Mouse (Mus musculus): ENCODE measurements around the gene Soga3. TPM values are rescaled to one million over a fixed set of nuclear protein-coding genes. Genes with fewer than 3 reads are reported as not detected.

Soga3 gene
- polyA plus RNA-seq, 1 experiment from 2014 or later: 72.7 TPM

DNA sequence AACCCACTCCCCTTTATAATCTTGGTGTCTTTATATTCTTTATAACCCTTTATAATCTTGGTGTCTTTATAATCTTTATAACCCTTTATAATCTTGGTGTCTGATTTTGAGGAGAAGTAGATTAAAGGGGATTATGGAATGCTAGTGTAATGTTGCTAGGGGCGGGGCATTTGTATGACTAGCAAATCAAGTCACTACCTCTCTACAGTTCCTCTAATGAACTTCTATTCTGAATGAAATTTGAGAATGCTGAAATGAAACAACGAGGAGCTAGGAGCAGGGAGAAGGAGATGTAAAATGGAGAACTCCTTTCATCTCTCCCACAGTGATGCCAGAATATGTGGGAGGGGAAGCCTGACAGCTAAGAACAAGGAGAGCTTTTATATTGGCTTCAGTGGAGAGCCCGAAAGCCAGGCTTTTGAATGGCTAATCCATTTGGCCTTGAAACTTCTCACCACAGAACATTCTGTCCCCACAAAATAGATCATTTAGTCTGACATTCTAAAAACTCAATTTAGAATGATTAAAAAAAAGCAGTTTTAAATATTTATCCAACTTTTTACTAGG, 70.0 kb downstream of the Soga3 start:
- Histone ChIP-seq H3K4me3 (no peak overlapping the region), H3K9ac (replicated peaks) (no peak overlapping the region), H3K4me1 (peaks cover 28% of the 10 kb centered on the region), H3K9me3 (no peaks in the 10 kb centered on the region), H3K36me3 (no peaks in the 10 kb centered on the region; the same call in 1 of the 2 replicates), H3K4me2 (replicated peaks) (no peak overlapping the region), H3K27me3 (no peaks in the 10 kb centered on the region), H3K27ac (replicated peaks) (no peak overlapping the region)
- 33% methylated on average over 3 of the region's 3 CpGs for WGBS
- peak; percentile 47 for ATAC-seq (ENCODE audit: low FRiP score, low read depth)

DNA sequence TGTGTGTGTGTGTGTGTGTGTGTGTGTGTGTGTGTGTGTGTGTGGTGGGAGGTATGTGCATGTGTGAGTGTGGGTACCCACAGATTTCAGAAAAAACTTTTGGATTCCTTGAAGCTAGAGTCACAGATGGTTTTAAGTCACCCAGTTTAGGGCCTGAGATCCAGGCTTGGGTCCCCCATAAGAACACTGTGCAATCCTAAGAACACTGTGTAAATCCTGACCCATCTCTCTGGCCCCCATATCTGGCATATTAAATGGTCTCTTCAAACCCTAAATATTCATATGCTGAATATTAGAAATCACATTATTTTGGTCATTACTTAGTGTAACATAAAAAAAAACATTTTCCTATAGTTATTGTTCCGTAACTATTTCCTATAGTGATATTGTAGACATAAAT, 73.3 kb downstream of the Soga3 start:
- peaks cover 15% of the 10 kb centered on the region for H3K4me1 ChIP-seq
- no peak overlapping the region for H3K27ac ChIP-seq (replicated peaks)
- H3K9ac ChIP-seq (replicated peaks): no peak overlapping the region
- H3K4me3 ChIP-seq: no peak overlapping the region
- WGBS: 92% methylated on average over 1 of the region's 1 CpGs
- no peaks in the 10 kb centered on the region for H3K27me3 ChIP-seq
- H3K9me3 ChIP-seq: no peaks in the 10 kb centered on the region
- H3K36me3 ChIP-seq: peaks cover 5% of the 10 kb centered on the region
- ATAC-seq (ENCODE audit: low FRiP score, low read depth): 0 out of 2 replicates have a peak, but pooled peaks have one; percentile 25
- H3K4me2 ChIP-seq (replicated peaks): no peak overlapping the region

DNA sequence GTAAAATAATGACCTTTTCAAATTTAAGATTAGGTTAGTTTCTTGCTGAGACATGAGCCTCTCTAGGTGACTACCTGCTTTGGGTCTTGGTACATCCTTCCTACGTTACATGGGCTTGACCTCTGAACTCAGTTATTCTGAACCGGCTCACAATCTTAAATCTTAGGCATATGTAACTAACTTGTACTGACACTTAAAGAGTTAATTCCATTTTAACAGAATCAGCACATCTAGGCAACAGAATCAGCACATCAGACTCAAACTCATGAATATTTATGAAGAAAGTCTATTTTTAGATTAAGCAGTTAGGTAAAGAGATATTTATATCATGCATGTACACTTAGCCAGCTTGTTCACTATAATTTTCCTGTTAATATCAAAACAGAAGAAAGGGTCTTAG, 73.8 kb downstream of the Soga3 start:
- H3K9me3 ChIP-seq: no peaks in the 10 kb centered on the region
- 38% methylated on average over 2 of the region's 2 CpGs for WGBS
- ATAC-seq (ENCODE audit: low FRiP score, low read depth): peak; percentile 61

DNA sequence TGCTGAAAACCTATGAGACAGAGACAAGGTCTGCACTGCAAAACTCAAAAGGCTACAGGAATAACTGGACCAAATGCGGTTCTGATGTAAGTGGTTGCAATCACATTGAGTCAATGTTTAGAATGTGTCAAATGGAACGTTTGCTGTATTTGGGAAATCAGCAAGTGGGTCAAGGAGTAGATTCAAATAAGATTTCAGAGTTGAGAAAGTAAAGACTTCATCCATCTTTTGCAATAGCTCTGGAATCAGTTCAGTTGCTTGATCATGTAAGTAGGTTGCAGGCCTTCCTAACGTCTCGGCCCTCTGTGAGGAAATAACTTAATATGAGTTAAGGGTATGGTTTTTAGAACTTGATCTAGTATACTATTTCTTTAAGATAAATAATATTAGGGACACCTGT, 81.7 kb downstream of the Soga3 start:
- 83% methylated on average over 4 of the region's 4 CpGs for WGBS
- no peak overlapping the region for H3K9ac ChIP-seq (replicated peaks)
- H3K4me3 ChIP-seq: no peak overlapping the region
- no peaks in the 10 kb centered on the region for H3K27me3 ChIP-seq
- no peak overlapping the region for H3K4me2 ChIP-seq (replicated peaks)
- H3K27ac ChIP-seq (replicated peaks): no peak overlapping the region
- peaks cover 39% of the 10 kb centered on the region for H3K36me3 ChIP-seq
- no peaks in the 10 kb centered on the region for H3K9me3 ChIP-seq
- no peak for ATAC-seq (ENCODE audit: low FRiP score, low read depth)
- H3K4me1 ChIP-seq: no peaks in the 10 kb centered on the region

More for the DNA sequence above, 73.8 kb downstream of the Soga3 start:
- Histone ChIP-seq H3K4me1 (peaks cover 15% of the 10 kb centered on the region), H3K9ac (replicated peaks) (no peak overlapping the region), H3K4me2 (replicated peaks) (no peak overlapping the region), H3K4me3 (no peak overlapping the region), H3K27me3 (no peaks in the 10 kb centered on the region), H3K36me3 (peaks cover 10% of the 10 kb centered on the region), H3K27ac (replicated peaks) (no peak overlapping the region)

DNA sequence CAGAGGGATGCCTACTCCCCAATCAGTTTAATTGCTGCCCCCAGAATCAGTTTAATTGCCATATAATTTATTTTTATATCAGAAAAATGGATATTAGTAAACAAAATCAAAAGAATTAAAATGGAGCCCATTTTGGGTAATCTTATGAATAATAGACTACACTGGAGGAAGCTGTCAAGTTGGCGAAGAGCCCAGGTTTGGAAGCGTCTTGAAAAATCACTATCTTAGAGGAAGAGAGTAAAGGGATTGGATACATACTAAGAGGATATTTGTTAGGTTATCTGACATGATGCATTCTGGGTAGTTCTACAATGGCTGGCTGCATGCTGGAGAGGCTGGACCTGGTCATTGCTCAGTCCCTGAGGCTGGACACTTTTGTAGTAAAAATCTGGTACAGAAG, 87.6 kb downstream of the Soga3 start:
- H3K27ac ChIP-seq (replicated peaks): no peak overlapping the region
- H3K4me3 ChIP-seq: no peak overlapping the region
- H3K4me1 ChIP-seq: no peaks in the 10 kb centered on the region
- 94% methylated on average over 2 of the region's 2 CpGs for WGBS
- no peak overlapping the region for H3K9ac ChIP-seq (replicated peaks)
- no peak for ATAC-seq (ENCODE audit: low FRiP score, low read depth)
- peaks cover 12% of the 10 kb centered on the region for H3K36me3 ChIP-seq
- no peaks in the 10 kb centered on the region for H3K9me3 ChIP-seq
- H3K4me2 ChIP-seq (replicated peaks): no peak overlapping the region
- no peaks in the 10 kb centered on the region for H3K27me3 ChIP-seq

Other genes starting within 250 kb of the Soga3 start
- not detected in 2 replicates for gene 2310057J18Rik, start 157.5 kb upstream of the Soga3 start, polyA plus RNA-seq (2016; fragmentation: Nextera tagmentation; extraction: Ambion mirVana)
- gene Gm49353, start 55.1 kb downstream of the Soga3 start, polyA plus RNA-seq (2016; fragmentation: Nextera tagmentation; extraction: Ambion mirVana): 5.2 and 7.4 TPM in 2 replicates
- gene 9330159F19Rik, start 67.8 kb downstream of the Soga3 start, polyA plus RNA-seq (2016; fragmentation: Nextera tagmentation; extraction: Ambion mirVana): 12.6 and 14.7 TPM in 2 replicates
- 25.1 and 25.4 TPM in 2 replicates for gene Echdc1, start 169.3 kb downstream of the Soga3 start, polyA plus RNA-seq (2016; fragmentation: Nextera tagmentation; extraction: Ambion mirVana)
- gene Rnf146, start 218.6 kb downstream of the Soga3 start, polyA plus RNA-seq (2016; fragmentation: Nextera tagmentation; extraction: Ambion mirVana): 66.4 and 81.2 TPM in 2 replicates